Mouse (Mus musculus) liver, embryonic 14.5 days (tissue): ENCODE results near the gene Jam2.

Source experiments
- CTCF ChIP-seq: IDR thresholded peaks from 2 replicates; pipeline ENCODE4 v1.5.1; 2016; ENCODE audit warnings: antibody characterized with exemption, low read depth, control low read depth
- EP300 ChIP-seq: IDR thresholded peaks from 2 replicates; pipeline ENCODE4 v1.6.1; 2016; ENCODE audit warnings: antibody characterized with exemption, low read depth

DNA sequence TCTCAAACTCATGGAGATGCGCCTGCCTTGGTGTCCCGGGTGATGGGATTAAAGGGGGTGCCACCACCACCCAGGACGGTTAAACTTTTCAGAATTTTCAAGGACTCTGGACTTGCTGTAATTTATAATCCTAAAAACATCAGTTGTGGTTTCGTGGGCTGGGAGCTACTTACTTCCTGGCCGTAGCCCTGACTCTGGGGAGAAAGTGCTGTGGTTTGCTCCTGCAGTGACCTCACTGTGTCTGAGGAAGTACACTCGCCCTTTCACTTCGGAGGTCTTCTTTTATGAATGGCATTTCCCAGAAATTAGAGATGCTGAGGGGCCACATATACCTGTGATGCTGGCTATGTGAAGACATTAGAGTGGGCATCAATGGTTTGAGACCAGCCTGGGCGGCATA lies 40.6 kb downstream of the Jam2 start:
- TF ChIP-seq CTCF (no peak), EP300 (no peak)
